Mouse (Mus musculus) kidney, postnatal 36 days (tissue): ENCODE measurements around the gene Olfr1395.

ENCODE experiments used
- DNase-seq, 2 experiments: peaks; one replicate each; pipeline ENCODE4 v3.0.0; 2021 to 2022; ENCODE audit warnings: mixed read lengths in 2 of 2

The Olfr1395 gene

DNA sequence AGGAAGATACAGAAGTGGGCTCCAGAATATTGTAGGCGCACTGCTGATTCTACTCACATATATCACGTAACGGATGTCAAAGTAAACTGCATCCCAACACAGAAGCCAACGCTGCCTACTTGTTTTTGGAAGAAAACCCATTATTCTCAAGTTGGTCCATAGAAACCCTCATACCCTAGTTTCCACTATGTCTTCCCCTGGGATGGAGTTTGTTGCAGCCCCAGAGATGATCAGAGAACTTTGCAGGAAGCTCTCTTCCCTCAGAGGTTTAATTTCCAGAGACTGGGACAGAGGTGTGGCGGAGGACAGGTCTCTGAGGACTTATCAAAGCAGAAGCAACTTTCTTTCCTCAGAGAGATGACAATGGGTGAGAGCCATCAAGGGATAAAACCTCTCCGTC lies at the start of gene Olfr1395:
TSS of gene Olfr1395 (plus strand) at position 301 of the 400 bp plus-strand sequence.
- no peak for DNase-seq

GRCm38 (mm10) chr11:49092786-49093185 lies 49.3 kb upstream of the Olfr1395 start:
- DNase-seq = no peak

DNA sequence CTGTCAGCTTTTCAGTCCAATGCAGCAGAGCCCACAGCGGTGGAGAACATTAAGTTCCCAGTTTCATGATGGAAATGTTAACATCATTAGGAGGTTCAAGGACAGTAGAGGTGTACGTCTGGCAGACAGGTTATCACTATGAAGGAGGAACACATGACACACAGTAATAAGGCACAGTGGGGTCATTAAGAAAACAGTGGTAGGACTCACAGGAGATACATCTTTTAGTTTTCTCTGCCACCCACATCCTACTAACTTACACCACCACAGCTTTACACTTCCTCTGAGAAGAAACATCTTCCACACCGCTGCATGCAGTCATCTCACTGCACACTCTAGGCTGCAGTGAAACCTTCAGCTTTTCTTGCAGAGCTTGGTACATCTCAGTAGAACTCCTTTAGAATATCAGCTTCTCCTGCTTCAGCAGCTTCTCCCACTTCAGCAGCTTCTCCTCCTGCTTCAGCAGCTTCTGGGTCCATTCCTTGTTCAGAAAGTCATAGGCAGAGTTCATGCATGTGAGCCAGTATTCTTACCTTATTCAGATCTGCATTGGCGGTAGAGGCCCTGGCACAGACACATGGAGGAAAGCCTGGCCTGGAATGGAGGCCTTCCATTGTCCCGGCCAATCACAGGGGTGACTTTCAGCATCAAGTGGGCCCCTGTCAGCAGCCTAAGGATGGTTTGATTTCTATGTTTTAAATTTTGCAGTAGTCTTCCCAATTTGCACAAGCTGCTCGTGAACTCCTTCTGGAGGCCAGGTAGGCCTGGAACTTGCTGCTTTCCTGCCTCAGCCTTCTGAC lies 48.0 kb upstream of the Olfr1395 start:
- no peak for DNase-seq

DNA sequence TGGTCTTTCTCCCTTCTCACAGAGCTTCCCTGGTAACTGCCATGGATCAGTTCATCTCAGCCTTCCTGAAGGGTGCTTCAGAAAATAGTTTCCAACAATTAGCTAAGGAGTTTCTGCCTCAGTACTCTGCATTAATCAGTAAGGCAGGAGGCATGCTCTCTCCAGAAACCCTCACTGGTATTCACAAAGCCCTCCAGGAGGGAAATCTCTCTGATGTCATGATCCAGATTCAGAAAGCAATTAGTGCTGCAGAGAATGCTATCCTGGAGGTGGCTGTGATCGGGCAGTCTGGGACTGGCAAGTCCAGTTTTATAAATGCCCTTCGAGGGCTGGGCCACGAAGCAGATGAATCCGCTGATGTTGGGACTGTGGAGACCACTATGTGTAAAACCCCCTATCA lies 46.7 kb upstream of the Olfr1395 start:
- no peak for DNase-seq

DNA sequence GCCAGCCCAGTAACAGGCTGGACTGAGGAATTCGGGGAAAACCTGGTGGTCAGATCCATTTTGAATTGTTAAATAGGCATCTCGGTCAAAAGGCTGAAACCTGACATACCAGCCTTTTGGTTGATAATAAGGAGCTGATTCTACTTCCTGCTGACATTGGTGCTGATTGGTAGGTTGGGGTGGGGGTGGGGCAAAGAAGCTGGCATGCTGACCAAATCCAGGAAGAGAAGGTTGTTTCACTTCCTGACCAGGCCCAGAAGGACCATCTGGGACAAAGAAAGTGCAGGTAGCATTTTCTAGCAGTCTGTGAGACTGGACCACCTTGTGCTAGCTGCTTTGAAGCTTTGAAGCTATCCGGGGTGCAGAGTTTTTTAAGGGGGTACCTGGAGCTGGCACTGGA lies 41.7 kb upstream of the Olfr1395 start:
- DNase-seq = no peak

DNA sequence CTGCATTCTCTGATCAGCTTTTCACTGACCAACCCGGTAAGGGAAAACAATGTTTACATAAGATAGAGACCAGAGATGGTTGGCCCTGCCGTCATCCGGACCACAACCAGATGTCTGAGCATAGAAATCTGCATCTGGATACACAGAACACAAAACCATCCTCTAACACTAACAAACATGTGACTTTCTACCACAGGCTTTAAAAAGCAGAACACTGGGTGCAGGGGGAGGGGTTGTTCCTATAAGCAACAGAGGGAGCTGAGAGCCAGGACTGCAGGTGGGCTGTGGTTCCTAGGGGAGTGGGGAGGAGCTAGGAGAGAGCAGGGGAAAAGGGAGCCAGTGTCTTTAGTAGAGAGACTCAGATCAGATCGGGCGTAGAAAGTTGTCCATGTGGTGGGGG lies 40.6 kb upstream of the Olfr1395 start:
- DNase-seq = no peak

GRCm38 (mm10) chr11:49103047-49103693 lies 38.9 kb upstream of the Olfr1395 start:
- peak; percentile 90 to 98 for DNase-seq

GRCm38 (mm10) chr11:49105752-49106151 lies 36.3 kb upstream of the Olfr1395 start:
- no peak for DNase-seq

- no peak for DNase-seq
These were observed 34.2 kb upstream of the Olfr1395 start for GRCm38 (mm10) chr11:49107650-49108537.

GRCm38 (mm10) chr11:49108833-49109232 lies 33.2 kb upstream of the Olfr1395 start:
- peak; percentile 29 to 74 for DNase-seq

DNA sequence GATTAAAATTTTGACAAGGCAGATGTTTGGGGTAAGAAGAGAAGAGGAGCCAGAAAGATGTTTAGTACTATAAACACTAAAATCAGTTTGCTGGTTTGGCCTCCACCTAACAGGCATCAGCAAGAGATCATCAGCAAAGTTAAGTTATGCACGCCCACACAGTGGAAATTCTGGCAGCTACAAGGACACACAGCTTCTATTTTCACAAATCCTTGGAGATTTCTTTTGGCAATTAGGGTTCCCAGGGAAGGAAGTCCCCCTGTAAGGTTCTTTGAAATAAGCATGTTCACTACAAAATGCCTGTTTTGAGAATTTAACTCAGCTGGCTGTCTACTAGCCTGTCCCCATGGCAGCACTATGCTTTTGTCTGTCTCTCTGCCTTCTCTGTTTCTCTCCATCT lies 31.1 kb upstream of the Olfr1395 start:
- no peak for DNase-seq

GRCm38 (mm10) chr11:49112624-49113219 lies 29.4 kb upstream of the Olfr1395 start:
- DNase-seq = no peak

GRCm38 (mm10) chr11:49114158-49114557 lies 27.9 kb upstream of the Olfr1395 start:
- DNase-seq = no peak

- no peak for DNase-seq
These were observed 27.3 kb upstream of the Olfr1395 start, which contains the start of gene Olfr1396 for GRCm38 (mm10) chr11:49114774-49115173. TSS of gene Olfr1396 (minus strand) at chr11:49114874.

DNA sequence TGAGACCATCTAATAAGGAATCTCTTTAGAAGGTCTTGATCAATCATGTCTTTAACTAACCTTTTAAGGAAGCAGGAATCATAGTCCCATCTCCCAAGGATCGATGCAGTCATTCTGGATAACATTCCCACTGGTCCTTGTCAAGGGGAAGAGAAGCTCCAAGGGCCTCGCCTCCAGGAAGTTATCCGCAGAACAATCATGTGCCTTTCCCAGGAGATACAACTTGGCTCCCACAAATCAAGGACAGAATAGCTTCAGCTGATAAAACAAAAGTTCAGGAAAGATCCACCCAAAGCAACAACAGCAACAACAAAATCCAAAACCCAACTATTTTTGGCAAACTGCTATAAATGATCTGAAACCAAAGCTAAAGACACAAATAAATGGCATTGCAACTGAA lies 22.4 kb upstream of the Olfr1395 start:
- DNase-seq = peak in 1 of 2 experiments; percentile 17

DNA sequence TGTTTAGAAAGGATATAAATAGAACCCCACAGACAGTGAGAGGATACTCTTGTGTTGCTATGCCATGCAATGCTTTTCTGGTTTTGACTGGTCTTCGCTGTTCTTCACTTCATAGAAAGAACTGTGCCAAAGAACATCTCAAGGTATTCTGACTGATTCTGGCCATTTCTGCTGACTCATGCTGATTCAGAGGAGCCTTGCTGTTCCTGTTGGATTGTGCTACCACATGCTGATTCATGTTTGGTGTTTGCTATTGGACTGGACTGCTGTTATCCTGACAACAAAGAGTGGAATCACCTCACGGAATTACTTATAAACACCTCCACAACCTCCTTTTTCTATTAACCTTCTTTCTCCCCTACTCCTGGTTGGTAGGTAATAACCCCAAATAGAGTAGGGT lies 17.9 kb upstream of the Olfr1395 start:
- no peak for DNase-seq

GRCm38 (mm10) chr11:49154077-49154476 lies 12.0 kb downstream of the Olfr1395 start, which contains the start of gene Olfr1394:
TSS of gene Olfr1394 (plus strand) at chr11:49154377.
- DNase-seq = no peak

DNA sequence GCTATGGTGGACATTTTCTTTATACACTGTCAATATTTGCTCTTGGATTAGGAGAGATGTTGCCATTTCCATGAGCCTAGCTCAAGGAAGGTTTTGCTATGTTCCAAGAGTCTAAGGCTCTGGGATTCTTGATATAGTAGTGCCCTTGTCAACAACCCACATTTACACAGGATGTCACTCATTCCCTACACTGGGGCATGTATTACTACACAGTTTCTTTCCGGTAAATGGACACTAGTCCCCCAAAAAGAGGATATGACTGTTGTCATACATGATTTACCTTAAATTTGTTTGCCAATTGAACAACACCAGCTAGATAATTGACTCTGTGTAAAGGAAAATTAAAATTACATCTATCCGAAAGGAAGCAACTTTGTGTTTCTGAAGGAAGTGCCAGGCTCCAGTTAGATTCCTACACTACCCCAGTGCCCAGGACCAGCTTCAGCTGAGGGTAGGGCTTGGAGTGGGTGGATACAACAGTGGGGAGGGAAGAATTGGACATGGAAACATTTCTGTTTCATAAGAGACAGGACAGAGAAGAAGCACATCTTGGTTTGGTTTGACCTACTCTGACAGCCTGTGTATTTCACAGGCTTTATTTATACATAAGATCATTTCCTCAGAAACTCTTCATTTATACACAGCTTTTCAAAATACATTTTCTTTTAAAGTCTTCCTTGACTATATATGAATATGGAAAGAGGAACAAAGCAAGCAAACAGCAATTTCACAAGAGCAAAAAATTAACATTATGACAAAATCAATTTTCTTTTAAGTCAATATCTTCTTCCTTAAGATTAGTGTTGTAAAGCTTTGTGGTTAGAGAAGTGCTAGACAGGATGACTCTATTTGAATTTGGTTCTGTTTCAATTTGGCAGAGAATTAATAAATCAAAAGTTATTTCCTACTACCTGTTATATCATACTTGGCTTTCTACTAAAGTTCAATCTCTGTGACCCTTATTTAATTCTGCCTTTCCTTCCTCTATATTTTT lies 15.0 kb downstream of the Olfr1395 start:
- DNase-seq = no peak

DNA sequence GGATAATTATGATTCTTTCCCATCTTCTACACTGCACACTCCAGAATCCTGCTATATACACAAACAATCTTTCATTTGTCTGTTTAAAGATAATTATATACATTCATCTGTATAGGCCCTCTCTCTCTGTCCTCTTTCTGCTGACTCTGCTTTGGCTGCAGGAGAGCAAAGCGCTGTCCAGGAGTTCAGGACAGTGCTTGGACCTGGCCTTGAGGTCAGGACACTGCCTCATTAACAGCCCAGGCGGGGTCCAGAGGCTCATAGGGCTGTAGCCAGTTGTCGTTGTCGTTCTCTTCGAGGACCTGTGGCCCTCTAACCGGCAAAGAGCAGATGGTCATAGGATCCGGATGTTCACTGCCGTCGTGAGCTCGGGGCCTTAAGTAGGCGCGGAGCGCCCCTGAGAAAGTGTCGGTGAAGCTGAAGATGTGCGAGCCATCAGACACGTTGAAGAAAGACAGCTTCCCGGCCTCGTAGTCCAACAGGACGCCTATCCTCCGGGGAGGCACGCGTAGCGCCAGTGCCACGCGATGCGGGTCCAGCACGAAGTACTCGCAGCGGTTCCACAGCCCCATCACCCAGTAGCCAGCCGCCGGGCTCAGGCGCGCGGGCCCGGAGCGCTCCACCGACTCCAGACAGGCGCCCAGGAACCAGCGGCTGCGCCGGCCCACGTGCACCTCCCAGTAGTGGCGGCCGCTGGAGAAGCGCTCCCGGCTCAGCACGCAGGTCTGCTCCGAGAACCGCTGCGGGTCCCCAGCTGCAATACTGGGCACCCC lies 27.0 kb downstream of the Olfr1395 start:
- DNase-seq = peak in 1 of 2 experiments; percentile 47

DNA sequence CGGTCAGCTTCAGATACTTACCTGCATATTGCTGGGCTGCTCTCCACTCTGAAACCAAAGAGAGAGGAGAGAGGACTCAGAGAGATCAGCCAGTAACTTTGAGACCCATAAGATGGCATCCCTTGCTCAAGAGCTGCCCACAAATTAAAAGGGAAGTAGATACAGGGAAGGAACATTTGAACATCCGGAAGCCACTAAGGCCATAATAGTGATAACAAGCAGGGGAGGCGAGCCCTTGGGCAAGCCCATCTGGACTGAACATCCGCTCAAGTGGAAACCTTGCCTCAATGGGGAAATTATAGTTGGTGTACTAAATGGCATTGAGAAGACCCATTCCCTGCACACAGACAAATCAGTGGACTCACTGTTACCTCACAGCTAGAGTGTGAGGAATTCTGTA lies 28.5 kb downstream of the Olfr1395 start:
- no peak for DNase-seq

GRCm38 (mm10) chr11:49175345-49175744 lies 33.3 kb downstream of the Olfr1395 start:
- DNase-seq = no peak
